Mouse (Mus musculus) myocyte (in vitro differentiated cells): ENCODE data around the gene Olfr995.

Experiments used
- CEBPB ChIP-seq: IDR thresholded peaks from 2 replicates; pipeline ENCODE4 v1.6.1; 2011; ENCODE audit warnings: mild to moderate bottlenecking, moderate library complexity; ENCODE audit not compliant: poor library complexity, insufficient read depth, severe bottlenecking
- E2F4 ChIP-seq: IDR thresholded peaks from one replicate; pipeline ENCODE4 v1.6.1; 2011; ENCODE audit warnings: mild to moderate bottlenecking, control low read depth, moderate library complexity; ENCODE audit not compliant: insufficient read depth
- MAX ChIP-seq: IDR thresholded peaks from one replicate; pipeline ENCODE4 v1.6.1; 2011; ENCODE audit warnings: low read depth, mild to moderate bottlenecking, control low read depth
- MYOD1 ChIP-seq, 3 experiments: IDR thresholded peaks; one replicate each; pipeline ENCODE4 v1.6.1; 2011; ENCODE audit warnings: control low read depth in 2 of 3, low read depth in 2 of 3, mild to moderate bottlenecking in 2 of 3, moderate library complexity in 1 of 3; ENCODE audit not compliant: insufficient read length in 2 of 3, control insufficient read depth in 1 of 3
- MYOG ChIP-seq, 3 experiments: IDR thresholded peaks; one replicate each; pipeline ENCODE4 v1.6.1; 2011; ENCODE audit warnings: control low read depth in 2 of 3, low read depth in 2 of 3, mild to moderate bottlenecking in 2 of 3; ENCODE audit not compliant: insufficient read length in 2 of 3, control insufficient read depth in 1 of 3, insufficient read depth in 1 of 3
- POLR2A ChIP-seq: IDR thresholded peaks from one replicate; pipeline ENCODE4 v1.6.1; 2011; ENCODE audit warnings: low read depth, mild to moderate bottlenecking, control low read depth, moderate library complexity; ENCODE audit not compliant: insufficient read length
- POLR2AphosphoS2 ChIP-seq: IDR thresholded peaks from one replicate; pipeline ENCODE4 v1.6.1; 2011; ENCODE audit warnings: low read depth, control low read depth; ENCODE audit not compliant: insufficient read length
- REST ChIP-seq: IDR thresholded peaks from one replicate; pipeline ENCODE4 v1.6.1; 2011; ENCODE audit warnings: mild to moderate bottlenecking, control low read depth, moderate library complexity; ENCODE audit not compliant: insufficient read depth, insufficient read length
- SRF ChIP-seq: IDR thresholded peaks from one replicate; pipeline ENCODE4 v1.6.1; 2011; ENCODE audit warnings: low read depth; ENCODE audit not compliant: control insufficient read depth, insufficient read length
- TCF12 ChIP-seq: IDR thresholded peaks from one replicate; pipeline ENCODE4 v1.6.1; 2011; ENCODE audit warnings: mild to moderate bottlenecking, control low read depth; ENCODE audit not compliant: poor library complexity, insufficient read depth, severe bottlenecking
- TCF3 ChIP-seq: IDR thresholded peaks from one replicate; pipeline ENCODE4 v1.6.1; 2011; ENCODE audit warnings: low read depth, control low read depth; ENCODE audit not compliant: insufficient read length
- USF1 ChIP-seq: IDR thresholded peaks from one replicate; pipeline ENCODE4 v1.6.1; 2011; ENCODE audit warnings: low read depth, mild to moderate bottlenecking, control low read depth, moderate library complexity

- TF ChIP-seq MAX (no peak), POLR2A (no peak), MYOG (IDR thresholded peaks at IDR 0.05; ENCODE audit: control insufficient read depth in 1 of 3, insufficient read depth in 1 of 3, insufficient read length in 2 of 3, low read depth in 2 of 3) (no peak), CEBPB (no peak), POLR2AphosphoS2 (no peak), USF1 (no peak), SRF (no peak), E2F4 (no peak), MYOD1 (IDR thresholded peaks at IDR 0.05; ENCODE audit: control insufficient read depth in 1 of 3, insufficient read length in 2 of 3, low read depth in 2 of 3) (no peak), TCF12 (no peak), REST (no peak), TCF3 (no peak)
Measured at GRCm38 (mm10) chr2:85443539-85443938, at the start of gene Olfr995.
